Mouse (Mus musculus) hindbrain, embryonic 15.5 days (tissue): ENCODE data around the gene Snn. TPM values are rescaled to one million over a fixed set of nuclear protein-coding genes. Genes with fewer than 3 reads are reported as not detected.

Source experiments
- ATAC-seq: fragments of 200-750 bp; cut with Nextera tagmentation; 2 replicates; pipeline ENCODE4 v1.8.0; 2017; ENCODE audit warnings: low read depth, moderate number of reproducible peaks, moderate TSS enrichment; ENCODE audit not compliant: low FRiP score
- H3K27ac ChIP-seq: fragments of 300-500 bp; sonication (generic); replicated peaks from 2 replicates; pipeline ENCODE4 v1.5.1; 2015; ENCODE audit warnings: mild to moderate bottlenecking, inconsistent platforms
- H3K27me3 ChIP-seq: fragments of 300-500 bp; sonication (generic); 2 replicates; pipeline ENCODE4 v1.6.1; 2015; ENCODE audit warnings: control low read depth, inconsistent platforms
- H3K36me3 ChIP-seq: fragments of 300-500 bp; sonication (generic); 2 replicates; pipeline ENCODE4 v1.6.1; 2015; ENCODE audit warnings: control low read depth, inconsistent platforms
- H3K4me1 ChIP-seq: fragments of 300-500 bp; sonication (generic); replicated peaks from 2 replicates; pipeline ENCODE4 v1.6.1; 2015; ENCODE audit warnings: control low read depth, inconsistent platforms
- H3K4me2 ChIP-seq: fragments of 300-500 bp; sonication (generic); 2 replicates; pipeline ENCODE4 v1.6.1; 2015; ENCODE audit warnings: moderate library complexity, mild to moderate bottlenecking, inconsistent platforms
- H3K4me3 ChIP-seq: fragments of 300-500 bp; sonication (generic); 2 replicates; pipeline ENCODE4 v1.5.1; 2015; ENCODE audit warnings: mild to moderate bottlenecking, inconsistent platforms
- H3K9ac ChIP-seq: fragments of 300-500 bp; sonication (generic); 2 replicates; pipeline ENCODE4 v1.6.1; 2015; ENCODE audit warnings: inconsistent platforms
- H3K9me3 ChIP-seq: fragments of 300-500 bp; sonication (generic); 2 replicates; pipeline ENCODE4 v1.6.1; 2016; ENCODE audit warnings: control low read depth, inconsistent platforms
- WGBS: fragments of 180-500 bp; shearing (Covaris S2); methylation state at CpG from one replicate; pipeline ENCODE4 v1.1.7; 2015; 5-methylcytosine and 5-hydroxymethylcytosine counted together
- polyA plus RNA-seq: library from polyadenylated mRNA; unstranded; fragments of >200 nt; fragmentation: Nextera tagmentation; extraction: Ambion mirVana; gene quantifications from 2 replicates; pipeline ENCODE4 v1.2.1, GENCODE M21; 2015

Snn gene
- polyA plus RNA-seq, 1 experiment from 2014 or later, result 133 TPM

- no peaks in the 10 kb centered on the region for H3K36me3 ChIP-seq
- WGBS, result 65% methylated on average over 6 of the region's 6 CpGs
Measured at GRCm38 (mm10) chr16:11054409-11054808, 6.3 kb upstream of the Snn start.

DNA sequence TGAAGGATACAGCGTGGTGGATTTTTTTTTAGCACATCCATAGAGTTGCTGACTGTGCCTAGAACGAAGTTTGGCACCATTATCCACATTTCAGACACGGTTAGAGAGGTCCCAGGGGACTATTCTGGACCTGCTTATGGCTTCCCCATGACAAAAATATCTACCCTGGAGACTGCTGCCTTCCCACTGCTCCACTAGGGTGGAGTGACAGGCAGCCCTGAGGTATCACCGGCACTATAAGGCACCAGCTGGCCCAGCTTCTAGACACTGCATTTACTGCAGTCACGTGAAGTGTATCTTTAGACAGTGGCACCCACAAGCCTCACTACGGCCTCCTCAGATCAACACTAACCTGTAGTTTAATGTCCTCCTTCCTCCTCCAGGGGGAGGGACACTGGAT is 5.9 kb upstream of the Snn start:
- 83% methylated on average over 6 of the region's 6 CpGs for whole genome bisulfite sequencing
- no peaks in the 10 kb centered on the region for H3K9me3 ChIP-seq
- H3K4me2 ChIP-seq, result no peak overlapping the region
- H3K27me3 ChIP-seq, result no peaks in the 10 kb centered on the region
- H3K36me3 ChIP-seq, result no peaks in the 10 kb centered on the region
- H3K27ac ChIP-seq, result no peak overlapping the region
- no peak overlapping the region for H3K4me3 ChIP-seq
- H3K9ac ChIP-seq, result no peak overlapping the region
- no peaks in the 10 kb centered on the region for H3K4me1 ChIP-seq
- no peak for ATAC-seq

More at GRCm38 (mm10) chr16:11054409-11054808, 6.3 kb upstream of the Snn start:
- H3K4me3 ChIP-seq, result no peak overlapping the region
- ATAC-seq, result no peak
- H3K27ac ChIP-seq, result no peak overlapping the region
- no peaks in the 10 kb centered on the region for H3K27me3 ChIP-seq
- no peak overlapping the region for H3K4me2 ChIP-seq
- H3K9ac ChIP-seq, result no peak overlapping the region
- H3K4me1 ChIP-seq, result no peaks in the 10 kb centered on the region
- no peaks in the 10 kb centered on the region for H3K9me3 ChIP-seq

DNA sequence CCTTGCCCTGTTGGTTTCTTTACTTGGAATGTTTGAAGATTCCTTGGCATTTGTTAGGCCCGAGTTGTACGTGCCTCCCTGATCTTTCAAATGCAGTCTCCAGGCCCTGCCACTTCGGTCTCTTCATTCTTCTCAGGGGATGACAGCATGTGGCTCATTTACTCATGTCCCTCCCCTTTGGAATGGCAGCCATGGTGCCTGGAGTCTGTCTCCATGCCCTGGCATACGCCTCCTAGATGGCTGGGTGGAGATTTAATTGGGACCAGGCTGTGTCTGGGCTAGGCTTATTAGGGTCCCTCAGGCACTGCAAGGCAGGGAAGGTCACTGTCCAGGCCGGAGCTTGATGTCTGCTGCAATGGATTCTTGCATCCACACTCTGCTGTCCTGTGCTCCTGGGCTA is 4.8 kb upstream of the Snn start:
- ATAC-seq, result no peak
- no peaks in the 10 kb centered on the region for H3K9me3 ChIP-seq
- no peaks in the 10 kb centered on the region for H3K27me3 ChIP-seq
- no peak overlapping the region for H3K4me3 ChIP-seq
- H3K9ac ChIP-seq, result no peak overlapping the region
- 56% methylated on average over 5 of the region's 5 CpGs for WGBS
- H3K27ac ChIP-seq, result no peak overlapping the region
- no peaks in the 10 kb centered on the region for H3K36me3 ChIP-seq
- H3K4me2 ChIP-seq, result no peak overlapping the region
- no peaks in the 10 kb centered on the region for H3K4me1 ChIP-seq

- H3K27ac ChIP-seq, result peak overlapping the region; percentile 72
- ATAC-seq, result no peak
- WGBS, result 18% methylated on average over 13 of the region's 13 CpGs
- peaks cover 36% of the 10 kb centered on the region for H3K4me1 ChIP-seq
- no peaks in the 10 kb centered on the region for H3K27me3 ChIP-seq
- H3K4me2 ChIP-seq, result no peak overlapping the region
- H3K9ac ChIP-seq, result no peak overlapping the region
- no peak overlapping the region for H3K4me3 ChIP-seq
- H3K9me3 ChIP-seq, result no peaks in the 10 kb centered on the region
- H3K36me3 ChIP-seq, result no peaks in the 10 kb centered on the region
Measured at GRCm38 (mm10) chr16:11062794-11063721, 2.3 kb downstream of the Snn start.

- Histone ChIP-seq H3K4me3 (no peak overlapping the region), H3K9ac (no peak overlapping the region), H3K27ac (no peak overlapping the region), H3K36me3 (no peaks in the 10 kb centered on the region), H3K4me2 (no peak overlapping the region), H3K27me3 (no peaks in the 10 kb centered on the region), H3K4me1 (peaks cover 48% of the 10 kb centered on the region), H3K9me3 (no peaks in the 10 kb centered on the region)
- 95% methylated on average over 4 of the region's 4 CpGs for WGBS
- no peak for ATAC-seq
Measured at GRCm38 (mm10) chr16:11064341-11064740, 3.6 kb downstream of the Snn start.

GRCm38 (mm10) chr16:11064742-11065141 is 4.0 kb downstream of the Snn start:
- WGBS, result 84% methylated on average over 6 of the region's 6 CpGs
- Histone ChIP-seq H3K9ac (no peak overlapping the region), H3K4me2 (peak overlapping the region; percentile 74; the same call in 1 of the 2 replicates), H3K4me1 (peaks cover 52% of the 10 kb centered on the region), H3K4me3 (no peak overlapping the region), H3K27ac (no peak overlapping the region), H3K36me3 (no peaks in the 10 kb centered on the region), H3K9me3 (no peaks in the 10 kb centered on the region), H3K27me3 (no peaks in the 10 kb centered on the region)
- ATAC-seq, result no peak

DNA sequence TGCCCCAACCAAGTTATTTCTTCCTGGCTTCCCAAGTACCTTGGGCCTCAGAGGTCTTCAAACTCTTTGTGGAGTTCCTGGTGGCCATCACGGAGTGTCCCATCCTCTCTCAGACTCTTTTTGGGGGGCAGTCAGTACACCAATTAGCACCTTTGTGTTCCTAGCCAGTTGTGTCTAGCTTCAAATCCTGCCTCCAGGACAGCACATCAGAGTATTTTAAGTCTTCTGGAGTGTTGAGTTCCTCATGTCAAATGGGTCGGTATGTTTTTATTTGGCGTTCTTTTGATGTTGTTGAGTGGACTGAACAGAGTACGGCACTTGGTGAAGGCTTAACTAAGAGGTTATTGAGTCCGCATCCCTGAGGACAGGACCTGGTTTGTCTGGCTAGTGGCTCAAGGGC is 4.7 kb downstream of the Snn start:
- Histone ChIP-seq H3K9ac (peak overlapping the region; percentile 55), H3K27ac (peak overlapping the region; percentile 98), H3K27me3 (no peaks in the 10 kb centered on the region), H3K4me3 (peak overlapping the region; percentile 87), H3K4me1 (peaks cover 59% of the 10 kb centered on the region), H3K4me2 (peak overlapping the region; percentile 74), H3K9me3 (no peaks in the 10 kb centered on the region), H3K36me3 (no peaks in the 10 kb centered on the region)
- no peak for ATAC-seq
- WGBS, result 63% methylated on average over 5 of the region's 5 CpGs

DNA sequence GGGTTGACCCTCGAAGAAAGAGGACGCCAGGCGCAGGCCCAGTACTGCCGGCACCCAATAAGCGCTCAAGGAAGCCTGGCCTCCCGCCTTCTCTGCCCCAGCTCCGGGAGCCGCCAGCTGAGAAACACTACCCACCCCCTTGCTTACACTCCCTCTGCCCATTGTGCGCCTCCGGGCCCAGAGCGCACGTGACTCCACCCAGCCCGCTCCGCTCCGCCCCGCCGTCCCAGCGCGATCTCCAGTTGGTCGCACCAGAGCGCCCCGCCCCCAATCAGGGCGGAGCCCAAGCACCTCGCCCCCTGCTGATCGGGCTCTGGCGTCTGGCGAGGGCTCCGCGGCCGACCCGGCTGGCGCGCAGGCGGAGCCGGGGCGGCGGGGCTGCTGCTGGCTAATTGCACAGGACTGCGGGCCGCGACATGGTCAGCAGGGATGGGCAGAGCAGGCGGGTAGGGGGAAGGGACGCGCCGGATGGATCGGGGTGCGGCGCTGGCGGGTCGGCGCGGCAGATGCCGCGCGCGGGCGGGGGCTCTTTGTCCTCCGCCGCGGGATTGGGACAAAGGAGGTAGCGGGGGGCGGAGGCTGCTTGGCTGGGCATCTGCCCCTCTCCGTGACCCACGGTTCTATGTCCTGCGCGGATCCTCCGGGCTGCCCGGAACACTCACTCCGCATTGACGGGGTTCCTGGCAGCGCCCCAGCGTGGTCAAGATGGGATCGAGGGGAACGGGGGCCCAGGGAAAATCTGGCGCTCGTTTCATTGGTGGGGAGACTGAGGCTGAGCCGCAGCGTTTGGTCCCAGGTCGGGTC is 5.5 kb downstream of the Snn start, which contains the start of gene Litaf:
Gene Litaf (minus strand): TSS at position 129 of the 804 bp plus-strand sequence.
- peak; percentile 98 for ATAC-seq
- H3K4me1 ChIP-seq, result peaks cover 65% of the 10 kb centered on the region

GRCm38 (mm10) chr16:11066833-11067191 is 6.1 kb downstream of the Snn start:
- WGBS, result under 1% methylated on average over 21 of the region's 22 CpGs
- Histone ChIP-seq H3K9me3 (no peaks in the 10 kb centered on the region), H3K9ac (peak overlapping the region; percentile 95), H3K4me3 (peak overlapping the region; percentile 87), H3K27me3 (no peaks in the 10 kb centered on the region), H3K36me3 (no peaks in the 10 kb centered on the region; the same call in 1 of the 2 replicates), H3K4me2 (peak overlapping the region; percentile 74), H3K4me1 (peaks cover 71% of the 10 kb centered on the region), H3K27ac (peak overlapping the region; percentile 98)
- peak; percentile 25 for ATAC-seq

More for the DNA sequence above, 5.5 kb downstream of the Snn start, which contains the start of gene Litaf:
- Histone ChIP-seq H3K4me3 (peak within 1 kb of the TSS; percentile 87), H3K27ac (peak within 1 kb of the TSS; percentile 98), H3K4me2 (peak within 1 kb of the TSS; percentile 74), H3K27me3 (no peaks in the 10 kb centered on the region), H3K9me3 (no peaks in the 10 kb centered on the region), H3K9ac (peak within 1 kb of the TSS; percentile 95), H3K36me3 (no peaks in the 10 kb centered on the region)
- WGBS, result under 1% methylated on average over 70 of the region's 78 CpGs

DNA sequence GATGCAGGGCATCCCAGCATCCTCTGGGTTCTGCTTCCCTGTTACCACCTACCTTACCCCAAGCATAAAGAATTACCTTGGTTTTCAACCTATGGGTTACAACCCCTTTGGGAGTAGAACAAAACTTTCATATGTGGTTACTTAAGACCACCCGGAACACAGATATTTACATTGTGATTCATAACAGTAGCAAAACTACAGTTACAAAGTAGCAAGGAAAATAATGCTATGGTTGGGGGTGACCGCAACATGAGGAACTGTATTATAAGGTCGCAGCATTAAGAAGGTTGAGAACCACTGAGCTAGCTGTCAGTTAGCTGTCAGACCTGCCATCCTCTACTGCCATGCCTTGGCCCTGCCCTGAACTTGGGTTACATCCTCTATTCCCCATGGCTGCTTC is 7.9 kb downstream of the Snn start:
- H3K27ac ChIP-seq, result no peak overlapping the region
- peaks cover 16% of the 10 kb centered on the region for H3K36me3 ChIP-seq
- H3K9me3 ChIP-seq, result no peaks in the 10 kb centered on the region
- H3K27me3 ChIP-seq, result no peaks in the 10 kb centered on the region
- H3K4me2 ChIP-seq, result peak overlapping the region; percentile 74
- 91% methylated on average over 3 of the region's 3 CpGs for WGBS
- ATAC-seq, result no peak
- peaks cover 77% of the 10 kb centered on the region for H3K4me1 ChIP-seq
- H3K9ac ChIP-seq, result 0 out of 2 replicates have a peak overlapping the region, but pooled peaks have one; percentile 10
- H3K4me3 ChIP-seq, result 0 out of 2 replicates have a peak overlapping the region, but pooled peaks have one; percentile 87

DNA sequence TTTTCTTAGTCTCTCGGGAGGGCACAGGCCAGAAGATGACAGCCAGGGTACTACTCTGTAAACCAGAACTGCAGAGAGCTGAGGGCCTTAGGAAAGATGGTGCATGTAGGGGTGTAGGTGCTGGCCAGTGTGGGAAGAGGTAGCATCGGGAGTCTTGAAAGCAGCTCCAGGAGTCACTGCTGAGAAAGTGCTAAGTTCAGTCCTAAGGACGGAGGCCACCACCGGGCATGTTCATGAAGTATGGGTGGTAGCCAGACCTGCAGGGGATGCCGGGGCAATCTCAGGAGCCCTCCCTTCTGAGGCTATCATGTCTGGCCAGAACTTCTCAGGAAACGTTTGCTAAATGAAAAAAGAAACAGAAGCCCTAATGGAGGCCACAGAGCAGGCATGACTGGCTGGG is 8.5 kb downstream of the Snn start:
- Histone ChIP-seq H3K27me3 (no peaks in the 10 kb centered on the region), H3K27ac (no peak overlapping the region; the same call in 1 of the 2 replicates), H3K4me2 (peak overlapping the region; percentile 74), H3K36me3 (peaks cover 22% of the 10 kb centered on the region), H3K4me1 (peaks cover 81% of the 10 kb centered on the region), H3K9me3 (no peaks in the 10 kb centered on the region), H3K9ac (no peak overlapping the region), H3K4me3 (no peak overlapping the region)
- WGBS, result 78% methylated on average over 6 of the region's 6 CpGs
- ATAC-seq, result no peak
